Mouse (Mus musculus): ENCODE measurements around the gene Fbxl2. TPM values are rescaled to one million over a fixed set of nuclear protein-coding genes. Genes with fewer than 3 reads are reported as not detected.
"Not testable (repeated sequence)": the region's sequence is repeated elsewhere in the genome, so short reads cannot be mapped to it uniquely, and the experiment has no call there.

The Fbxl2 gene
- 2.7 and 4.0 TPM in 2 replicates for polyA plus RNA-seq (2014; fragmentation: Nextera tagmentation; extraction: Ambion mirVana)

GRCm38 (mm10) chr9:114046028-114046427 is at the start of gene Fbxl2:
TSS of gene Fbxl2 (minus strand) at chr9:114046191.
- Histone ChIP-seq H3K4me1 (ENCODE audit: control insufficient read depth, insufficient read depth, low read length) (no peaks in the 10 kb centered on the region), H3K27me3 (ENCODE audit: control insufficient read depth, insufficient read depth, low read length) (no peaks in the 10 kb centered on the region), H3K9me3 (ENCODE audit: control insufficient read depth, low read length) (no peaks in the 10 kb centered on the region), H3K9ac (ENCODE audit: low read length) (no peak within 1 kb of the TSS), H3K4me2 (ENCODE audit: low read depth, severe bottlenecking) (no peak within 1 kb of the TSS), H3K27ac (replicated peaks; ENCODE audit: low read depth, low read length) (no peak within 1 kb of the TSS), H3K4me3 (ENCODE audit: low read depth, low read length) (no peak within 1 kb of the TSS), H3K36me3 (ENCODE audit: control insufficient read depth, insufficient read depth, low read length) (no peaks in the 10 kb centered on the region)
- ATAC-seq (ENCODE audit: insufficient number of reproducible peaks, low FRiP score, low TSS enrichment, low read depth), result peak; percentile 26; the same call in 1 of the 2 replicates
- DNase-seq (ENCODE audit: low spot score), result no peak
- 89% methylated on average over 10 of the region's 10 CpGs for WGBS

- no peaks in the 10 kb centered on the region for H3K27me3 ChIP-seq (ENCODE audit: control insufficient read depth, insufficient read depth, low read length)
- H3K9me3 ChIP-seq (ENCODE audit: control insufficient read depth, low read length), result no peaks in the 10 kb centered on the region
- DNase-seq (ENCODE audit: low spot score) (no peak), ATAC-seq (ENCODE audit: insufficient number of reproducible peaks, low FRiP score, low TSS enrichment, low read depth) (no peak)
- no peak overlapping the region for H3K4me2 ChIP-seq (ENCODE audit: low read depth, severe bottlenecking)
- no peak overlapping the region for H3K27ac ChIP-seq (replicated peaks; ENCODE audit: low read depth, low read length)
- no peak overlapping the region for H3K4me3 ChIP-seq (ENCODE audit: low read depth, low read length)
- 94% methylated on average over 2 of the region's 2 CpGs for WGBS
- no peaks in the 10 kb centered on the region for H3K4me1 ChIP-seq (ENCODE audit: control insufficient read depth, insufficient read depth, low read length)
- H3K36me3 ChIP-seq (ENCODE audit: control insufficient read depth, insufficient read depth, low read length), result no peaks in the 10 kb centered on the region
- no peak overlapping the region for H3K9ac ChIP-seq (ENCODE audit: low read length)
Observed at GRCm38 (mm10) chr9:114094854-114095253, 48.9 kb upstream of the Fbxl2 start.

DNA sequence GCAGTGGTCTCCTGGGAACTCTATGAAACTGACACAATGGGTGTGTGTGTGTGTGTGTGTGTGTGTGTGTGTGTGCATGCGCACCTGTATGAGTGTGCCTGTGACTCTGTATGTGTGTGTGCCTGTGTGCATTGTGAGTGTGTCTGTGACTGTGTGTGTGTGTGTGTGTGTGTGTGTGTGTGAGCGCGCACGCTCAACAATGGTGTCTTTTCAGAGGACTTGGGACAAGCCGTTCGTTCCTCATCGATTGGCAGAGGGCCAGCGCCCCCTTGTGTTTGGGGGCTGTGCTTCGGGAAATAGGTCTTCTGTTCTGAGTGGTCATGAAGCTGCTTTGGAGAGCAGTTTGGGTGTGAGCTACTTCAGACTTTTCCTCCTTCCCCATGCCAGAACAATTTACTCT is 46.2 kb upstream of the Fbxl2 start:
- not testable (repeated sequence) for H3K9ac ChIP-seq (ENCODE audit: low read length); H3K4me3 ChIP-seq (ENCODE audit: low read depth, low read length); H3K4me2 ChIP-seq (ENCODE audit: low read depth, severe bottlenecking); H3K27me3 ChIP-seq (ENCODE audit: control insufficient read depth, insufficient read depth, low read length); ATAC-seq (ENCODE audit: insufficient number of reproducible peaks, low FRiP score, low TSS enrichment, low read depth); H3K27ac ChIP-seq (replicated peaks; ENCODE audit: low read depth, low read length); H3K36me3 ChIP-seq (ENCODE audit: control insufficient read depth, insufficient read depth, low read length); H3K4me1 ChIP-seq (ENCODE audit: control insufficient read depth, insufficient read depth, low read length); H3K9me3 ChIP-seq (ENCODE audit: control insufficient read depth, low read length)
- DNase-seq (ENCODE audit: low spot score), result peak; percentile 77
- 23% methylated on average over 9 of the region's 9 CpGs for WGBS

GRCm38 (mm10) chr9:114088885-114089284 is 42.9 kb upstream of the Fbxl2 start:
- not testable (repeated sequence) for H3K36me3 ChIP-seq (ENCODE audit: control insufficient read depth, insufficient read depth, low read length); DNase-seq (ENCODE audit: low spot score); ATAC-seq (ENCODE audit: insufficient number of reproducible peaks, low FRiP score, low TSS enrichment, low read depth); H3K9ac ChIP-seq (ENCODE audit: low read length); H3K27me3 ChIP-seq (ENCODE audit: control insufficient read depth, insufficient read depth, low read length); H3K4me3 ChIP-seq (ENCODE audit: low read depth, low read length); H3K4me2 ChIP-seq (ENCODE audit: low read depth, severe bottlenecking); H3K27ac ChIP-seq (replicated peaks; ENCODE audit: low read depth, low read length); H3K4me1 ChIP-seq (ENCODE audit: control insufficient read depth, insufficient read depth, low read length); H3K9me3 ChIP-seq (ENCODE audit: control insufficient read depth, low read length)
- WGBS, result 89% methylated on average over 6 of the region's 6 CpGs

- H3K4me2 ChIP-seq (ENCODE audit: low read depth, severe bottlenecking), result no peak overlapping the region
- DNase-seq (ENCODE audit: low spot score) (no peak), ATAC-seq (ENCODE audit: insufficient number of reproducible peaks, low FRiP score, low TSS enrichment, low read depth) (no peak)
- no peaks in the 10 kb centered on the region for H3K4me1 ChIP-seq (ENCODE audit: control insufficient read depth, insufficient read depth, low read length)
- H3K4me3 ChIP-seq (ENCODE audit: low read depth, low read length), result no peak overlapping the region
- no peaks in the 10 kb centered on the region for H3K9me3 ChIP-seq (ENCODE audit: control insufficient read depth, low read length)
- no peaks in the 10 kb centered on the region for H3K36me3 ChIP-seq (ENCODE audit: control insufficient read depth, insufficient read depth, low read length)
- H3K27ac ChIP-seq (replicated peaks; ENCODE audit: low read depth, low read length), result no peak overlapping the region
- WGBS, result 80% methylated on average over 11 of the region's 11 CpGs
- no peak overlapping the region for H3K9ac ChIP-seq (ENCODE audit: low read length)
- H3K27me3 ChIP-seq (ENCODE audit: control insufficient read depth, insufficient read depth, low read length), result no peaks in the 10 kb centered on the region
Observed at GRCm38 (mm10) chr9:114087106-114087815, 41.3 kb upstream of the Fbxl2 start.

DNA sequence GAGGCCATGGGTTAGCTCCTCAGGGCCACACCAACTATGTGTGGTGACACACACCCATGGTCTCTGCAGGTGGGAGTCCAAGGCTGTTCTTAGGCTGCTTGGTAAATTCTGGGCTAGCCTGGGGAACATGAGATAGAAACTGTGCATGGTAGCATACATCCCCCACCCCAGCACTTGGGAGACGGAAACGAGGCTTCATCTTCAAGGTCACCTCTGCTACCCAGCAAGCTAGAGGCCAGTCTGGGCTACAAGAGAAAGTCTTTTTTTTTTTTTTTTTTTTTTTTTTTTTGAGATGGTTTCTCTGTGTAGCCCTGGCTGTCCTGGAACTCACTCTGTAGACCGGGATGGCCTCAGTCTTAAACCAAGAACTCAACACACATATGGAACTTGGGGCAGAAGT is 40.4 kb upstream of the Fbxl2 start:
- H3K36me3 ChIP-seq (ENCODE audit: control insufficient read depth, insufficient read depth, low read length), result no peaks in the 10 kb centered on the region
- no peak overlapping the region for H3K9ac ChIP-seq (ENCODE audit: low read length)
- no peaks in the 10 kb centered on the region for H3K9me3 ChIP-seq (ENCODE audit: control insufficient read depth, low read length)
- H3K27ac ChIP-seq (replicated peaks; ENCODE audit: low read depth, low read length), result no peak overlapping the region
- H3K4me3 ChIP-seq (ENCODE audit: low read depth, low read length), result no peak overlapping the region
- 91% methylated on average over 3 of the region's 3 CpGs for WGBS
- no peak for ATAC-seq (ENCODE audit: insufficient number of reproducible peaks, low FRiP score, low TSS enrichment, low read depth)
- DNase-seq (ENCODE audit: low spot score), result no peak
- no peaks in the 10 kb centered on the region for H3K27me3 ChIP-seq (ENCODE audit: control insufficient read depth, insufficient read depth, low read length)
- no peak overlapping the region for H3K4me2 ChIP-seq (ENCODE audit: low read depth, severe bottlenecking)
- no peaks in the 10 kb centered on the region for H3K4me1 ChIP-seq (ENCODE audit: control insufficient read depth, insufficient read depth, low read length)

GRCm38 (mm10) chr9:114073681-114074080 is 27.7 kb upstream of the Fbxl2 start:
- Histone ChIP-seq H3K4me3 (ENCODE audit: low read depth, low read length) (no peak overlapping the region), H3K4me1 (ENCODE audit: control insufficient read depth, insufficient read depth, low read length) (no peaks in the 10 kb centered on the region), H3K9ac (ENCODE audit: low read length) (no peak overlapping the region), H3K4me2 (ENCODE audit: low read depth, severe bottlenecking) (no peak overlapping the region), H3K9me3 (ENCODE audit: control insufficient read depth, low read length) (no peaks in the 10 kb centered on the region), H3K36me3 (ENCODE audit: control insufficient read depth, insufficient read depth, low read length) (no peaks in the 10 kb centered on the region), H3K27ac (replicated peaks; ENCODE audit: low read depth, low read length) (no peak overlapping the region), H3K27me3 (ENCODE audit: control insufficient read depth, insufficient read depth, low read length) (no peaks in the 10 kb centered on the region)
- DNase-seq (ENCODE audit: low spot score) (no peak), ATAC-seq (ENCODE audit: insufficient number of reproducible peaks, low FRiP score, low TSS enrichment, low read depth) (no peak)
- 90% methylated on average over 19 of the region's 19 CpGs for WGBS

DNA sequence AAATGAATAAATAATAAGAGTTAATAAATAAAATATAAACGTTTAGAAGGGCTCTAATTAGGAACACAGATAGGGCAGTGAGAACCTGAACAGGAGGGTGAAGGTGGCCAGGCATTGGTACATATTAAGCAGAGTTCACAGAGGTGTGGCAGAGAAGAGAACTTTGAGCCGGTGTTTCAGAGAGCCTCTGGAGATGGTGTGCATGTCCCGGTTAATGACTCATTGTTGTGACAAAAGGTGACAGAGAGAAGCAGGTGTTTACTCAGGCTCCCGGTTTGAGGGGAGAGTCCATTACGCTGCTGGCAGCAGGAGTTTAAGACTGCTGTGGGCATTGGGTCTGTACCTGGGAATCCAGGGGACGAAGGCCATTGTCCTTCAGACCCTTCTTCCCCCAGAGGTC is 23.4 kb upstream of the Fbxl2 start:
- no peaks in the 10 kb centered on the region for H3K9me3 ChIP-seq (ENCODE audit: control insufficient read depth, low read length)
- no peak for DNase-seq (ENCODE audit: low spot score)
- no peak for ATAC-seq (ENCODE audit: insufficient number of reproducible peaks, low FRiP score, low TSS enrichment, low read depth)
- no peak overlapping the region for H3K4me3 ChIP-seq (ENCODE audit: low read depth, low read length)
- H3K4me2 ChIP-seq (ENCODE audit: low read depth, severe bottlenecking), result no peak overlapping the region
- H3K4me1 ChIP-seq (ENCODE audit: control insufficient read depth, insufficient read depth, low read length), result no peaks in the 10 kb centered on the region
- no peak overlapping the region for H3K9ac ChIP-seq (ENCODE audit: low read length)
- no peaks in the 10 kb centered on the region for H3K27me3 ChIP-seq (ENCODE audit: control insufficient read depth, insufficient read depth, low read length)
- H3K27ac ChIP-seq (replicated peaks; ENCODE audit: low read depth, low read length), result no peak overlapping the region
- 65% methylated on average over 6 of the region's 6 CpGs for WGBS
- H3K36me3 ChIP-seq (ENCODE audit: control insufficient read depth, insufficient read depth, low read length), result no peaks in the 10 kb centered on the region
